Mouse (Mus musculus) forebrain, embryonic 11.5 days (tissue): Measurements from ENCODE around the gene Gsto1. TPM values are rescaled to one million over a fixed set of nuclear protein-coding genes. Genes with fewer than 3 reads are reported as not detected.

Experiments used
- polyA plus RNA-seq: library from polyadenylated mRNA; unstranded; fragments of >200 nt; fragmentation: Nextera tagmentation; extraction: Ambion mirVana; gene quantifications from 2 replicates; pipeline ENCODE4 v1.2.1, GENCODE M21; 2014

The Gsto1 gene
- polyA plus RNA-seq, 1 experiment from 2014 or later, result 83.2 TPM

Other genes with a start within 250 kb of the Gsto1 start
- gene Col17a1, start 162.9 kb upstream of the Gsto1 start, polyA plus RNA-seq, result 0.61 and 1.1 TPM in 2 replicates
- gene Sfr1, start 123.3 kb upstream of the Gsto1 start, polyA plus RNA-seq, result 313 and 346 TPM in 2 replicates
- gene Gsto2, start 10.6 kb downstream of the Gsto1 start, polyA plus RNA-seq, result 0.76 and 1.1 TPM in 2 replicates
- 0.04 and 0.15 TPM in 2 replicates for gene Cfap43, start 64.3 kb downstream of the Gsto1 start, polyA plus RNA-seq
- 18.8 and 20.4 TPM in 2 replicates for gene Itprip, start 64.3 kb downstream of the Gsto1 start, polyA plus RNA-seq
- gene Cfap58, start 82.7 kb downstream of the Gsto1 start, polyA plus RNA-seq, result not detected in 2 replicates